In genomic region chr1:133148122-133148521, GRCm38 (mm10) we compare ENCODE assay signal across 26 mouse cellular contexts. TPM values are rescaled to one million over a fixed set of nuclear protein-coding genes. Genes with fewer than 3 reads are reported as not detected.
A peak's percentile ranks its signal among the peaks of the same experiment; 100 is the strongest.
DNase-seq lines count a peak whose midpoint lies in the region; ATAC-seq and TF ChIP-seq lines count a peak whose summit lies in the region.
"Had no signal": no experiment of that assay in that cellular context is flagged by ENCODE, and none has a peak within 500 bp of the region (broad histone marks: within the 10 kb centered on the region; RNA-seq: fewer than 3 reads in every experiment).

No protein-coding gene starts in this region.

- no peaks in the 10 kb centered on the region for H3K9me3 ChIP-seq in intestine, postnatal 0 days (ENCODE audit: control insufficient read depth)
- no peaks in the 10 kb centered on the region for H3K9me3 ChIP-seq in intestine, embryonic 15.5 days
- H3K9me3 ChIP-seq: forebrain, embryonic 12.5 days had no signal

- ATAC-seq in intestine, postnatal 0 days: no peak
- ATAC-seq in intestine, embryonic 15.5 days: no peak
- ATAC-seq: activated CD4-positive, CD25-positive, alpha-beta regulatory T cell, adult 4 months; CD4-positive, CD25-positive, alpha-beta regulatory T cell, adult 4 months; forebrain, embryonic 14.5 days; forebrain, embryonic 16.5 days; Patski had no signal

- WGBS in intestine, postnatal 0 days: 95% methylated on average over 8 of the region's 8 CpGs
- WGBS in intestine, embryonic 15.5 days: 93% methylated on average over 8 of the region's 8 CpGs

- H3K4me3 ChIP-seq in intestine, postnatal 0 days (ENCODE audit: low read depth, low read length): no peak overlapping the region
- H3K4me3 ChIP-seq in intestine, embryonic 15.5 days (replicated peaks): no peak overlapping the region
- H3K4me3 ChIP-seq: embryonic facial prominence, embryonic 13.5 days; embryonic facial prominence, embryonic 15.5 days; erythroblast, embryonic 14.5 days; forebrain, embryonic 10.5 days; forebrain, embryonic 12.5 days had no signal

- no peaks in the 10 kb centered on the region for H3K36me3 ChIP-seq in intestine, postnatal 0 days (ENCODE audit: control insufficient read depth, insufficient read depth)
- H3K36me3 ChIP-seq in intestine, embryonic 15.5 days: no peaks in the 10 kb centered on the region
- H3K36me3 ChIP-seq: embryonic facial prominence, embryonic 13.5 days; embryonic facial prominence, embryonic 15.5 days; forebrain, embryonic 10.5 days; forebrain, embryonic 12.5 days had no signal

- TF ChIP-seq CTCF in intestine, postnatal 0 days (IDR thresholded peaks at IDR 0.05; ENCODE audit: low read depth): 0 out of 2 replicates have a peak, but pooled peaks have one; percentile 9

- DNase-seq in testis, postnatal 10 days (ENCODE audit: low spot score): peak; percentile 32
- DNase-seq in testis, postnatal 14 days (ENCODE audit: low spot score): no peak
- DNase-seq in embryo, embryonic 10.5 days (ENCODE audit: low spot score): no peak
- DNase-seq: adrenal gland, adult 8-10 months; adrenal gland, postnatal 14 days; adrenal gland, postnatal 36 days; B cell, adult 2 months; cerebellum, adult 11-12 months; cerebellum, adult 2 months; cerebellum, adult 9-10 months; cerebellum, postnatal 10 days; cerebellum, postnatal 25 days; embryo, embryonic 11 days had no signal

- H3K4me1 ChIP-seq in intestine, postnatal 0 days (replicated peaks; ENCODE audit: control insufficient read depth, insufficient read depth, low read length): no peaks in the 10 kb centered on the region
- H3K4me1 ChIP-seq in intestine, embryonic 15.5 days (replicated peaks): peaks cover 5% of the 10 kb centered on the region
- H3K4me1 ChIP-seq: embryonic facial prominence, embryonic 13.5 days; forebrain, embryonic 10.5 days; forebrain, embryonic 12.5 days had no signal

- no peak overlapping the region for H3K4me2 ChIP-seq in intestine, postnatal 0 days (replicated peaks; ENCODE audit: low read depth)
- H3K4me2 ChIP-seq in intestine, embryonic 15.5 days (replicated peaks): no peak overlapping the region
- H3K4me2 ChIP-seq: embryonic facial prominence, embryonic 13.5 days; embryonic facial prominence, embryonic 15.5 days; forebrain, embryonic 12.5 days had no signal

- H3K9ac ChIP-seq in intestine, postnatal 0 days (ENCODE audit: low read depth, low read length): no peak overlapping the region
- H3K9ac ChIP-seq in intestine, embryonic 15.5 days: no peak overlapping the region
- H3K9ac ChIP-seq: embryonic facial prominence, embryonic 13.5 days; embryonic facial prominence, embryonic 15.5 days; forebrain, embryonic 12.5 days had no signal

- H3K27ac ChIP-seq in intestine, postnatal 0 days (ENCODE audit: low read depth, low read length): no peak overlapping the region
- H3K27ac ChIP-seq in intestine, embryonic 15.5 days: no peak overlapping the region
- H3K27ac ChIP-seq: embryonic facial prominence, embryonic 13.5 days; embryonic facial prominence, embryonic 15.5 days; forebrain, embryonic 10.5 days; forebrain, embryonic 12.5 days had no signal

- H3K27me3 ChIP-seq in intestine, postnatal 0 days (replicated peaks; ENCODE audit: control insufficient read depth, insufficient read depth, low read length): no peaks in the 10 kb centered on the region
- no peaks in the 10 kb centered on the region for H3K27me3 ChIP-seq in intestine, embryonic 15.5 days (replicated peaks)
- H3K27me3 ChIP-seq: CH12.LX; embryonic facial prominence, embryonic 13.5 days; embryonic facial prominence, embryonic 15.5 days; forebrain, embryonic 12.5 days; Patski had no signal

RNA-seq across cellular contexts. Expression of gene Plekha6, which starts 15.9 kb away (rescaled TPM):
- polyA plus RNA-seq in intestine, postnatal 0 days (2015; fragmentation: Nextera tagmentation; extraction: Ambion mirVana): 7.5 and 8.0 TPM in 2 replicates
- polyA plus RNA-seq in intestine, embryonic 15.5 days (2015; fragmentation: Nextera tagmentation; extraction: Ambion mirVana): 13.7 and 15.3 TPM in 2 replicates
- polyA plus RNA-seq: CD4-positive, CD25-positive, alpha-beta regulatory T cell, adult 4 months had no signal

RNA-seq across cellular contexts. Expression of gene Ppp1r15b, which starts 17.2 kb away (rescaled TPM):
- polyA plus RNA-seq in intestine, postnatal 0 days (2015; fragmentation: Nextera tagmentation; extraction: Ambion mirVana): 28.5 and 33.0 TPM in 2 replicates
- 46.7 and 46.9 TPM in 2 replicates for polyA plus RNA-seq in intestine, embryonic 15.5 days (2015; fragmentation: Nextera tagmentation; extraction: Ambion mirVana)
